ENCODE assay signal across 12 mouse cellular contexts in genomic region chr9:14904741-14905475, GRCm38 (mm10). TPM values are rescaled to one million over a fixed set of nuclear protein-coding genes. Genes with fewer than 3 reads are reported as not detected.
DNase-seq lines count a peak whose midpoint lies in the region; ATAC-seq and TF ChIP-seq lines count a peak whose summit lies in the region.
"Had no signal": no experiment of that assay in that cellular context is flagged by ENCODE, and none has a peak within 500 bp of the region (broad histone marks: within the 10 kb centered on the region; RNA-seq: fewer than 3 reads in every experiment).

No protein-coding gene starts in this region.

- no peak overlapping the region for H3K27ac ChIP-seq in heart, embryonic 11.5 days (ENCODE audit: low read depth, low read length)
- no peak overlapping the region for H3K27ac ChIP-seq in midbrain, embryonic 14.5 days (replicated peaks; ENCODE audit: low read depth, low read length)
- H3K27ac ChIP-seq in midbrain, embryonic 15.5 days, result no peak overlapping the region
- H3K27ac ChIP-seq in embryonic facial prominence, embryonic 11.5 days (replicated peaks; ENCODE audit: low read depth, low read length), result no peak overlapping the region
- 0 out of 2 replicates have a peak overlapping the region, but pooled peaks have one; percentile 18 for H3K27ac ChIP-seq in stomach, postnatal 0 days (replicated peaks)
- H3K27ac ChIP-seq: hindbrain, embryonic 13.5 days; liver, embryonic 12.5 days had no signal

- no peak for DNase-seq in heart, adult 8-10 months (ENCODE audit: low spot score)
- DNase-seq in midbrain, embryonic 14.5 days, result peak; percentile 51
- peak; percentile 37 for DNase-seq in embryonic facial prominence, embryonic 11.5 days (ENCODE audit: low spot score)
- no peak for DNase-seq in stomach, postnatal 0 days (ENCODE audit: low spot score)
- DNase-seq in layer of hippocampus, postnatal 36 days, result no peak
- no peak for DNase-seq in lung, postnatal 4 days
- DNase-seq: cerebellum, adult 8-10 months had no signal

- no peaks in the 10 kb centered on the region for H3K9me3 ChIP-seq in heart, embryonic 11.5 days (replicated peaks; ENCODE audit: control insufficient read depth, low read length)
- no peaks in the 10 kb centered on the region for H3K9me3 ChIP-seq in midbrain, embryonic 14.5 days (ENCODE audit: control insufficient read depth, low read length)
- no peaks in the 10 kb centered on the region for H3K9me3 ChIP-seq in midbrain, embryonic 15.5 days
- no peaks in the 10 kb centered on the region for H3K9me3 ChIP-seq in embryonic facial prominence, embryonic 11.5 days (replicated peaks; ENCODE audit: control insufficient read depth, low read length)
- H3K9me3 ChIP-seq in stomach, postnatal 0 days (ENCODE audit: control insufficient read depth, low read length), result no peaks in the 10 kb centered on the region
- H3K9me3 ChIP-seq: hindbrain, embryonic 13.5 days; liver, embryonic 12.5 days had no signal

- no peaks in the 10 kb centered on the region for H3K27me3 ChIP-seq in heart, embryonic 11.5 days (ENCODE audit: control insufficient read depth, insufficient read depth, low read length)
- no peaks in the 10 kb centered on the region for H3K27me3 ChIP-seq in midbrain, embryonic 14.5 days (ENCODE audit: control insufficient read depth, insufficient read depth, low read length)
- H3K27me3 ChIP-seq in midbrain, embryonic 15.5 days (replicated peaks), result no peaks in the 10 kb centered on the region
- H3K27me3 ChIP-seq in embryonic facial prominence, embryonic 11.5 days (ENCODE audit: control insufficient read depth, insufficient read depth, low read length), result no peaks in the 10 kb centered on the region
- no peaks in the 10 kb centered on the region for H3K27me3 ChIP-seq in stomach, postnatal 0 days (ENCODE audit: control insufficient read depth, insufficient read depth, low read length)

- no peak for TF ChIP-seq EP300 in stomach, postnatal 0 days (optimal IDR thresholded peaks at IDR 0.05)

- 26% methylated on average over 9 of the region's 9 CpGs for WGBS in heart, embryonic 11.5 days (ENCODE audit: insufficient replicate concordance)
- WGBS in midbrain, embryonic 14.5 days, result 47% methylated on average over 9 of the region's 9 CpGs
- 52% methylated on average over 9 of the region's 9 CpGs for WGBS in midbrain, embryonic 15.5 days
- 32% methylated on average over 9 of the region's 9 CpGs for WGBS in embryonic facial prominence, embryonic 11.5 days
- 47% methylated on average over 9 of the region's 9 CpGs for WGBS in stomach, postnatal 0 days

- H3K4me3 ChIP-seq in heart, embryonic 11.5 days (ENCODE audit: low read depth, low read length), result no peak overlapping the region
- no peak overlapping the region for H3K4me3 ChIP-seq in midbrain, embryonic 14.5 days (replicated peaks; ENCODE audit: low read depth, low read length)
- H3K4me3 ChIP-seq in midbrain, embryonic 15.5 days, result no peak overlapping the region
- no peak overlapping the region for H3K4me3 ChIP-seq in embryonic facial prominence, embryonic 11.5 days (ENCODE audit: low read depth, low read length)
- no peak overlapping the region for H3K4me3 ChIP-seq in stomach, postnatal 0 days (ENCODE audit: low read depth, low read length)
- H3K4me3 ChIP-seq: hindbrain, embryonic 13.5 days; liver, embryonic 12.5 days had no signal

- peak overlapping the region; percentile 12; the same call in 1 of the 2 replicates for H3K4me2 ChIP-seq in heart, embryonic 11.5 days
- H3K4me2 ChIP-seq in midbrain, embryonic 14.5 days (ENCODE audit: low read length), result no peak overlapping the region
- no peak overlapping the region for H3K4me2 ChIP-seq in midbrain, embryonic 15.5 days
- H3K4me2 ChIP-seq in embryonic facial prominence, embryonic 11.5 days (ENCODE audit: low read depth, low read length), result no peak overlapping the region
- no peak overlapping the region for H3K4me2 ChIP-seq in stomach, postnatal 0 days (replicated peaks; ENCODE audit: low read depth)
- H3K4me2 ChIP-seq: hindbrain, embryonic 13.5 days; liver, embryonic 12.5 days had no signal

- H3K36me3 ChIP-seq in heart, embryonic 11.5 days (ENCODE audit: control insufficient read depth, insufficient read depth, low read length), result no peaks in the 10 kb centered on the region
- no peaks in the 10 kb centered on the region for H3K36me3 ChIP-seq in midbrain, embryonic 14.5 days (ENCODE audit: control insufficient read depth, insufficient read depth, low read length)
- no peaks in the 10 kb centered on the region for H3K36me3 ChIP-seq in midbrain, embryonic 15.5 days (replicated peaks)
- no peaks in the 10 kb centered on the region for H3K36me3 ChIP-seq in embryonic facial prominence, embryonic 11.5 days (replicated peaks; ENCODE audit: control insufficient read depth, insufficient read depth, low read depth, low read length)
- H3K36me3 ChIP-seq in stomach, postnatal 0 days (ENCODE audit: control insufficient read depth, insufficient read depth, low read length), result no peaks in the 10 kb centered on the region
- H3K36me3 ChIP-seq: hindbrain, embryonic 13.5 days; liver, embryonic 12.5 days had no signal

- H3K9ac ChIP-seq in heart, embryonic 11.5 days (ENCODE audit: low read depth, low read length), result no peak overlapping the region
- H3K9ac ChIP-seq in midbrain, embryonic 14.5 days (replicated peaks; ENCODE audit: low read length), result no peak overlapping the region
- H3K9ac ChIP-seq in midbrain, embryonic 15.5 days, result no peak overlapping the region
- H3K9ac ChIP-seq in embryonic facial prominence, embryonic 11.5 days (replicated peaks; ENCODE audit: low read length), result no peak overlapping the region
- H3K9ac ChIP-seq in stomach, postnatal 0 days (ENCODE audit: low read length), result no peak overlapping the region
- H3K9ac ChIP-seq: hindbrain, embryonic 13.5 days; liver, embryonic 12.5 days had no signal

- ATAC-seq in heart, embryonic 11.5 days (replicated peaks; ENCODE audit: insufficient number of reproducible peaks, low FRiP score, low TSS enrichment), result no peak
- no peak for ATAC-seq in midbrain, embryonic 14.5 days (ENCODE audit: low FRiP score, low TSS enrichment)
- no peak for ATAC-seq in midbrain, embryonic 15.5 days (replicated peaks)
- ATAC-seq in embryonic facial prominence, embryonic 11.5 days (replicated peaks; ENCODE audit: insufficient number of reproducible peaks, low FRiP score, low TSS enrichment, low read depth), result 0 out of 2 replicates have a peak, but pooled peaks have one; percentile 34
- ATAC-seq in stomach, postnatal 0 days (ENCODE audit: low FRiP score, low TSS enrichment), result no peak
- ATAC-seq: liver, embryonic 12.5 days had no signal

- peaks cover 17% of the 10 kb centered on the region for H3K4me1 ChIP-seq in heart, embryonic 11.5 days (ENCODE audit: control insufficient read depth, insufficient read depth, low read length)
- peaks cover 7% of the 10 kb centered on the region; the same call in 1 of the 2 replicates for H3K4me1 ChIP-seq in midbrain, embryonic 14.5 days (ENCODE audit: control insufficient read depth, insufficient read depth, low read length)
- H3K4me1 ChIP-seq in midbrain, embryonic 15.5 days, result peaks cover 9% of the 10 kb centered on the region
- no peaks in the 10 kb centered on the region; the same call in none of the 2 replicates for H3K4me1 ChIP-seq in embryonic facial prominence, embryonic 11.5 days (ENCODE audit: control insufficient read depth, insufficient read depth, low read length)
- no peaks in the 10 kb centered on the region for H3K4me1 ChIP-seq in stomach, postnatal 0 days (replicated peaks; ENCODE audit: control insufficient read depth, insufficient read depth)

- no peak for TF ChIP-seq CTCF in stomach, postnatal 0 days (IDR thresholded peaks at IDR 0.05; ENCODE audit: low read depth)

RNA-seq across cellular contexts. Expression of gene Izumo1r, which starts 1.2 kb away (rescaled TPM):
- not detected in 2 replicates for polyA plus RNA-seq in heart, embryonic 11.5 days (2014; fragmentation: Nextera tagmentation; extraction: Ambion mirVana)
- total RNA-seq in heart, adult 8-10 months (2022), result not detected
- polyA plus RNA-seq in midbrain, embryonic 14.5 days (2014; fragmentation: Nextera tagmentation; extraction: Ambion mirVana), result not detected in 2 replicates
- not detected in 2 replicates for polyA plus RNA-seq in midbrain, embryonic 15.5 days (2015; fragmentation: Nextera tagmentation; extraction: Ambion mirVana)
- polyA plus RNA-seq in embryonic facial prominence, embryonic 11.5 days (2014; fragmentation: Nextera tagmentation; extraction: Ambion mirVana), result 0.27 TPM in 1 of 2 replicates, not detected in the other
- 0.10 TPM in 1 of 2 replicates, not detected in the other for polyA plus RNA-seq in stomach, postnatal 0 days (2015; fragmentation: Nextera tagmentation; extraction: Ambion mirVana)
- total RNA-seq in layer of hippocampus, postnatal 36 days (2021), result not detected
- polyA plus RNA-seq: frontal cortex, adult 2 months; hindbrain, embryonic 13.5 days; liver, embryonic 12.5 days had no signal

RNA-seq across cellular contexts. Expression of gene Gpr83, which starts 44.9 kb away (rescaled TPM):
- polyA plus RNA-seq in heart, embryonic 11.5 days (2014; fragmentation: Nextera tagmentation; extraction: Ambion mirVana), result 0.11 TPM in 1 of 2 replicates, not detected in the other
- total RNA-seq in heart, adult 8-10 months (2022), result under 1 TPM in 1 of 4 experiments, not detected in 3; 0.09 TPM
- 3.5 TPM in 2 replicates for polyA plus RNA-seq in midbrain, embryonic 14.5 days (2014; fragmentation: Nextera tagmentation; extraction: Ambion mirVana)
- 3.1 and 3.3 TPM in 2 replicates for polyA plus RNA-seq in midbrain, embryonic 15.5 days (2015; fragmentation: Nextera tagmentation; extraction: Ambion mirVana)
- polyA plus RNA-seq in embryonic facial prominence, embryonic 11.5 days (2014; fragmentation: Nextera tagmentation; extraction: Ambion mirVana), result 0.21 and 0.29 TPM in 2 replicates
- 0.28 and 0.39 TPM in 2 replicates for polyA plus RNA-seq in stomach, postnatal 0 days (2015; fragmentation: Nextera tagmentation; extraction: Ambion mirVana)
- total RNA-seq in layer of hippocampus, postnatal 36 days (2021), result 10 to 100 TPM; 13.0 to 13.8 TPM

Comparison
In these comparisons a context has a peak if more than half of its experiments do, and no peak if none do; other contexts are left out.
1. DNase-seq: peak in midbrain, embryonic 14.5 days (single experiment) and embryonic facial prominence, embryonic 11.5 days (single experiment); none in heart, adult 8-10 months (single experiment), stomach, postnatal 0 days (single experiment), layer of hippocampus, postnatal 36 days (0 of 2) and lung, postnatal 4 days (0 of 2).